Mouse (Mus musculus) limb, embryonic 11.5 days (tissue): ENCODE data around the gene E130114P18Rik. TPM values are rescaled to one million over a fixed set of nuclear protein-coding genes. Genes with fewer than 3 reads are reported as not detected.

ENCODE experiments used
- ATAC-seq: fragments of 200-750 bp; cut with Nextera tagmentation; 2 replicates; pipeline ENCODE4 v1.8.0; 2017; ENCODE audit warnings: low read depth; ENCODE audit not compliant: insufficient number of reproducible peaks, low FRiP score, low TSS enrichment
- DNase-seq: peaks from one replicate; pipeline ENCODE4 v3.0.0-alpha.2; 2015; ENCODE audit warnings: low spot score
- H3K27ac ChIP-seq: fragments of 300-500 bp; sonication (generic); replicated peaks from 2 replicates; pipeline ENCODE4 v1.5.1; 2014; ENCODE audit warnings: low read depth, mild to moderate bottlenecking, low read length
- H3K27me3 ChIP-seq: fragments of 300-500 bp; sonication (generic); 2 replicates; pipeline ENCODE4 v1.6.1; 2014; ENCODE audit warnings: mild to moderate bottlenecking, low read length, mixed read lengths; ENCODE audit not compliant: control insufficient read depth, insufficient read depth
- H3K36me3 ChIP-seq: fragments of 300-500 bp; sonication (generic); 2 replicates; pipeline ENCODE4 v1.6.1; 2014; ENCODE audit warnings: mild to moderate bottlenecking, low read length, moderate library complexity, mixed read lengths; ENCODE audit not compliant: control insufficient read depth, insufficient read depth
- H3K4me1 ChIP-seq: fragments of 300-500 bp; sonication (generic); 2 replicates; pipeline ENCODE4 v1.6.1; 2014; ENCODE audit warnings: low read length, mixed read lengths; ENCODE audit not compliant: control insufficient read depth, insufficient read depth
- H3K4me2 ChIP-seq: fragments of 300-500 bp; sonication (generic); 2 replicates; pipeline ENCODE4 v1.6.1; 2014; ENCODE audit warnings: low read depth, mild to moderate bottlenecking, moderate library complexity; ENCODE audit not compliant: severe bottlenecking
- H3K4me3 ChIP-seq: fragments of 300-500 bp; sonication (generic); 2 replicates; pipeline ENCODE4 v1.5.1; 2014; ENCODE audit warnings: low read depth, low read length
- H3K9ac ChIP-seq: fragments of 300-500 bp; sonication (generic); 2 replicates; pipeline ENCODE4 v1.6.1; 2014; ENCODE audit warnings: mild to moderate bottlenecking, low read length
- H3K9me3 ChIP-seq: fragments of 300-500 bp; sonication (generic); 2 replicates; pipeline ENCODE4 v1.6.1; 2016; ENCODE audit warnings: low read length; ENCODE audit not compliant: control insufficient read depth
- WGBS: fragments of 180-500 bp; shearing (Covaris S2); extraction: QIAGEN DNeasy Blood & Tissue Kit; methylation state at CpG from one replicate; pipeline ENCODE4 v1.1.7; 2014; 5-methylcytosine and 5-hydroxymethylcytosine counted together
- polyA plus RNA-seq: library from polyadenylated mRNA; unstranded; fragments of >200 nt; fragmentation: Nextera tagmentation; extraction: Ambion mirVana; gene quantifications from 2 replicates; pipeline ENCODE4 v1.2.1, GENCODE M21; 2014

E130114P18Rik gene
- polyA plus RNA-seq, 1 experiment from 2014 or later = 10.1 TPM

DNA sequence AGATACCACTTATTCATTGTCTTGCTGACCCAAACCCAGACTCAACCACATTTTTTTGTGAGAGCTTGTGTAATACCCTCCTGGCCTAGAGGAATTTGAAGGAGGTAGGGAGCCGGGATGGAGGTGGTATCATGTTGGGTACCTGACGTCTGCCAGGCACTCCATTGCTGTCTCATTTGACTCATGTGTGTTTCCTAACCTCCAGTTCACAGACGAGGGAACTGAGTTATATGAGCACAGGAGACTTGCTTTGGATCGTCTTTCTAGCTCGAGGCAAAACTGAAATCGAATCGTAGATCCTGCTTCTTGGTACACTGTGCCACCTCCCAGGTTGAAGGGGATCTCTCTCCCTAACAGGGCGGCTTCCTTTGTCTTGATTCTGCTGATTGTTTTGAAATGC lies 41.2 kb upstream of the E130114P18Rik start:
- Histone ChIP-seq H3K4me3 (no peak overlapping the region), H3K36me3 (no peaks in the 10 kb centered on the region), H3K9ac (no peak overlapping the region), H3K4me1 (no peaks in the 10 kb centered on the region), H3K27ac (no peak overlapping the region), H3K4me2 (no peak overlapping the region), H3K9me3 (no peaks in the 10 kb centered on the region), H3K27me3 (no peaks in the 10 kb centered on the region)
- DNase-seq (no peak), ATAC-seq (no peak)
- whole genome bisulfite sequencing = 75% methylated on average over 8 of the region's 8 CpGs

GRCm38 (mm10) chr4:97818498-97818897 lies 40.6 kb upstream of the E130114P18Rik start:
- Histone ChIP-seq H3K4me3 (no peak overlapping the region), H3K4me2 (no peak overlapping the region), H3K27ac (no peak overlapping the region), H3K4me1 (no peaks in the 10 kb centered on the region), H3K27me3 (no peaks in the 10 kb centered on the region), H3K36me3 (no peaks in the 10 kb centered on the region), H3K9ac (no peak overlapping the region), H3K9me3 (no peaks in the 10 kb centered on the region)
- ATAC-seq (no peak), DNase-seq (no peak)
- WGBS = 86% methylated on average over 3 of the region's 3 CpGs

GRCm38 (mm10) chr4:97817741-97818140 lies 39.9 kb upstream of the E130114P18Rik start:
- no peak overlapping the region for H3K4me3 ChIP-seq
- WGBS = 81% methylated on average over 1 of the region's 1 CpGs
- no peaks in the 10 kb centered on the region for H3K4me1 ChIP-seq
- H3K27ac ChIP-seq = no peak overlapping the region
- DNase-seq (no peak), ATAC-seq (no peak)
- H3K9ac ChIP-seq = no peak overlapping the region
- no peaks in the 10 kb centered on the region for H3K27me3 ChIP-seq
- H3K4me2 ChIP-seq = no peak overlapping the region
- no peaks in the 10 kb centered on the region for H3K36me3 ChIP-seq
- H3K9me3 ChIP-seq = no peaks in the 10 kb centered on the region

DNA sequence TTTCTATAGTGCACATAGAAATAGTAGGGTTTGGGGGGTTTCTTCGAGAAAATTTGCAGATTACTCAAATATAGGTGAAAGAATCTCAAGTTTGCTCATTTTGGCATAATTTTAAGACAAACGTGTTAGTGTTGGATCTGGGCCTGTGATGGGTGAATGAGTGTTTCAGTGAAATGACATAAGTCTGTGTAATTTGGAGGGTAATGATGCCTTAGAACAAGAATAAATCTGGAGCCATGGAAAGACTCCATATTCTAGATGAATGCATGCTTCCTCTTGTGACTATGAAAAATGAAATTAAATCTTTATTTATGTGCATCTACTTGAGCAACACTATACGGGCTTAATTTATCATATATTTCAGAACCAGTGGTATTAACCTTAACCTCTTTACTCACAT lies 38.9 kb upstream of the E130114P18Rik start:
- Histone ChIP-seq H3K4me2 (no peak overlapping the region), H3K9ac (no peak overlapping the region), H3K9me3 (no peaks in the 10 kb centered on the region), H3K36me3 (no peaks in the 10 kb centered on the region), H3K4me3 (no peak overlapping the region), H3K27ac (no peak overlapping the region), H3K4me1 (no peaks in the 10 kb centered on the region), H3K27me3 (no peaks in the 10 kb centered on the region)
- WGBS = 88% methylated on average over 3 of the region's 3 CpGs
- DNase-seq = no peak
- ATAC-seq = no peak

DNA sequence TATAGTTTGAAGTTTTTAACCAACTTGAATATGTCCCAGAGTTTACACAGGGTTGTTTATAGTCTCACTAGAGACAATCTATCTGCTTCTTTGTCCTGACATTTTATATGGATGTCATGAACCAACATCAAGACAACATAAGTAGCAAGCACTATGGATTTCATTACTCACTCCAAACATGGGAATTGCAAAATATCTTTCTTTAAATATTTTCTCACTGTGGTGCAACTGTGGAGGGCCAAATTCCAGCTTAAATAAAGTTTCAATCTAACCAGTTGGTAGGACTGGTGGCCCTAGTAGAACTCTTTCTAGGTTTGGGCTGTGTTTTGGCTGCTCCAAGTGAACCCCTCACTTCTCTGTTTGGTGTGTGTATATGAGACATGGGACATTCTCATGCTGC lies 38.1 kb upstream of the E130114P18Rik start:
- Histone ChIP-seq H3K4me3 (no peak overlapping the region), H3K27me3 (no peaks in the 10 kb centered on the region), H3K4me1 (no peaks in the 10 kb centered on the region), H3K9me3 (no peaks in the 10 kb centered on the region), H3K27ac (no peak overlapping the region), H3K9ac (no peak overlapping the region), H3K4me2 (no peak overlapping the region), H3K36me3 (no peaks in the 10 kb centered on the region)
- DNase-seq (no peak), ATAC-seq (no peak)

DNA sequence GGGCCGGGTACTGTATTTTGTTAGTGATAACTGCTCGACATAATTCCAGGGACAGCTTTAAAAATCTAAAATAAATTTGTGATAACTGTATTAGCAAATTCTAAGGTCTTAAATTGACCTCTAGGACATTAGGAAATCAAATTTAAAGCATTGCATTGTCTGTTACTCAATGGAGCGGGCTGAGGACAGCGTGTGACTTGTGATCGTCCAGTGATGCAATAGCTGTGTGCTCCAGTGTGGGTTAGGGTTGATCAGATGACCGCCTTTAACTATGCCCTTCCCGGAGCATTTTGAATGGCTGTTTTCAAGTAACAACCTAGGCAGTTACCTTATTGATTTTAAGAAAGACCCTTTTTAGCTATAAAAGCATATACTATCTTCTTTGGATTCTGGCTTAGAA lies 36.6 kb upstream of the E130114P18Rik start:
- H3K9me3 ChIP-seq = no peaks in the 10 kb centered on the region
- H3K27ac ChIP-seq = no peak overlapping the region
- DNase-seq = no peak
- no peaks in the 10 kb centered on the region for H3K4me1 ChIP-seq
- WGBS = 92% methylated on average over 7 of the region's 7 CpGs
- no peaks in the 10 kb centered on the region for H3K36me3 ChIP-seq
- H3K27me3 ChIP-seq = no peaks in the 10 kb centered on the region
- H3K4me2 ChIP-seq = no peak overlapping the region
- no peak overlapping the region for H3K4me3 ChIP-seq
- ATAC-seq = no peak
- H3K9ac ChIP-seq = no peak overlapping the region

- H3K9ac ChIP-seq = no peak overlapping the region
- H3K27ac ChIP-seq = no peak overlapping the region
- no peak for ATAC-seq
- H3K4me2 ChIP-seq = no peak overlapping the region
- no peaks in the 10 kb centered on the region for H3K36me3 ChIP-seq
- H3K9me3 ChIP-seq = no peaks in the 10 kb centered on the region
- no peak for DNase-seq
- no peak overlapping the region for H3K4me3 ChIP-seq
- WGBS = 83% methylated on average over 4 of the region's 4 CpGs
- no peaks in the 10 kb centered on the region for H3K4me1 ChIP-seq
- no peaks in the 10 kb centered on the region for H3K27me3 ChIP-seq
Observed at GRCm38 (mm10) chr4:97813996-97814395, 36.1 kb upstream of the E130114P18Rik start.

- no peak overlapping the region for H3K4me3 ChIP-seq
- no peak overlapping the region for H3K4me2 ChIP-seq
- ATAC-seq (no peak), DNase-seq (no peak)
- no peaks in the 10 kb centered on the region for H3K4me1 ChIP-seq
- H3K9ac ChIP-seq = no peak overlapping the region
- WGBS = 85% methylated on average over 5 of the region's 5 CpGs
- H3K27ac ChIP-seq = no peak overlapping the region
- no peaks in the 10 kb centered on the region for H3K27me3 ChIP-seq
- H3K36me3 ChIP-seq = no peaks in the 10 kb centered on the region
- no peaks in the 10 kb centered on the region for H3K9me3 ChIP-seq
Observed at GRCm38 (mm10) chr4:97813035-97813434, 35.2 kb upstream of the E130114P18Rik start.

- DNase-seq (no peak), ATAC-seq (no peak)
- Histone ChIP-seq H3K4me3 (no peak overlapping the region), H3K4me1 (no peaks in the 10 kb centered on the region), H3K27me3 (no peaks in the 10 kb centered on the region), H3K4me2 (no peak overlapping the region), H3K36me3 (no peaks in the 10 kb centered on the region), H3K9me3 (no peaks in the 10 kb centered on the region), H3K9ac (no peak overlapping the region), H3K27ac (no peak overlapping the region)
- WGBS = 88% methylated on average over 7 of the region's 7 CpGs
Observed at GRCm38 (mm10) chr4:97810348-97810939, 32.6 kb upstream of the E130114P18Rik start.
